Mouse (Mus musculus) CH12.LX (cell line): ENCODE results near the gene Cfap99. TPM values are rescaled to one million over a fixed set of nuclear protein-coding genes. Genes with fewer than 3 reads are reported as not detected.

Source experiments
- DNase-seq: peaks from one replicate; pipeline ENCODE4 v3.0.0-alpha.2; 2013; ENCODE audit errors: extremely low read depth
- H3K27ac ChIP-seq: 2 replicates; pipeline ENCODE4 v1.5.1; 2012; ENCODE audit warnings: low read depth, mild to moderate bottlenecking, control low read depth, moderate library complexity; ENCODE audit not compliant: insufficient read depth
- H3K27me3 ChIP-seq: replicated peaks from 2 replicates; pipeline ENCODE3; 2012; ENCODE audit warnings: inconsistent platforms
- H3K36me3 ChIP-seq, 2 experiments: replicated peaks in 1 of 2; 2 replicates each; pipeline versions ENCODE3 to v1.6.1; 2012; ENCODE audit warnings: inconsistent platforms in 1 of 2, low read length in 1 of 2, mild to moderate bottlenecking in 1 of 2, mixed read lengths in 1 of 2, moderate library complexity in 1 of 2; ENCODE audit not compliant: control insufficient read depth in 1 of 2, insufficient read depth in 1 of 2
- H3K4me1 ChIP-seq, 2 experiments: 2 replicates each; pipeline ENCODE4 v1.6.1; 2012; ENCODE audit warnings: inconsistent platforms in 1 of 2, moderate library complexity in 1 of 2; ENCODE audit not compliant: insufficient read depth in 2 of 2, control insufficient read depth in 1 of 2
- H3K4me2 ChIP-seq: 2 replicates; pipeline ENCODE4 v1.6.1; 2012; ENCODE audit warnings: low read depth, mild to moderate bottlenecking, control low read depth; ENCODE audit not compliant: poor library complexity, insufficient read depth, severe bottlenecking
- H3K4me3 ChIP-seq, 3 experiments: fragments of 150-350 bp in 1 of 3; sonication (generic) in 1 of 3; replicated peaks in 1 of 3; 2 replicates each; pipeline versions ENCODE3 to v1.5.1; 2011 to 2012; ENCODE audit warnings: low read depth in 2 of 3, low read length in 2 of 3, mild to moderate bottlenecking in 2 of 3, moderate library complexity in 2 of 3, control low read depth in 1 of 3, improper control_type of control experiment in 1 of 3, inconsistent platforms in 1 of 3, mixed read lengths in 1 of 3; ENCODE audit not compliant: poor library complexity in 1 of 3
- H3K79me2 ChIP-seq: replicated peaks from 2 replicates; pipeline ENCODE4 v1.6.1; 2012; ENCODE audit warnings: mild to moderate bottlenecking, moderate library complexity; ENCODE audit not compliant: control insufficient read depth, poor library complexity, insufficient read depth, severe bottlenecking; ENCODE audit errors: extremely low read depth
- H3K9ac ChIP-seq: 2 replicates; pipeline ENCODE4 v1.6.1; 2012; ENCODE audit warnings: low read depth, mild to moderate bottlenecking, control low read depth, moderate library complexity; ENCODE audit not compliant: insufficient read depth
- H3K9me3 ChIP-seq: replicated peaks from 2 replicates; pipeline ENCODE3; 2012; ENCODE audit warnings: low read length, inconsistent platforms, mixed read lengths
- CTCF ChIP-seq, 2 experiments: IDR thresholded peaks in 1 of 2; conservative IDR thresholded peaks in 1 of 2; 2 replicates each; pipeline ENCODE4 v1.5.1; 2011 to 2012; ENCODE audit warnings: low read depth in 2 of 2, low read length in 2 of 2, improper control_type of control experiment in 1 of 2, inconsistent platforms in 1 of 2, mild to moderate bottlenecking in 1 of 2, moderate library complexity in 1 of 2
- E2F4 ChIP-seq: IDR thresholded peaks from 2 replicates; pipeline ENCODE4 v1.6.1; 2011; ENCODE audit warnings: low read depth, low read length, improper control_type of control experiment; ENCODE audit not compliant: insufficient replicate concordance
- ELF1 ChIP-seq: IDR thresholded peaks from 2 replicates; pipeline ENCODE4 v1.6.1; 2014; ENCODE audit warnings: low read depth, mild to moderate bottlenecking, inconsistent platforms, low read length, improper control_type of control experiment
- EP300 ChIP-seq: IDR thresholded peaks from 2 replicates; pipeline ENCODE4 v1.6.1; 2011; ENCODE audit warnings: low read length, improper control_type of control experiment
- ETS1 ChIP-seq: conservative IDR thresholded peaks from 2 replicates; pipeline ENCODE4 v1.6.1; 2012; ENCODE audit warnings: low read depth, mild to moderate bottlenecking, inconsistent platforms, low read length, improper control_type of control experiment, moderate library complexity
- GABPA ChIP-seq: IDR thresholded peaks from 2 replicates; pipeline ENCODE4 v1.6.1; 2012; ENCODE audit warnings: low read depth, low read length, improper control_type of control experiment, inconsistent platforms; ENCODE audit not compliant: insufficient replicate concordance
- HCFC1 ChIP-seq: IDR thresholded peaks from 2 replicates; pipeline ENCODE4 v1.6.1; 2012; ENCODE audit warnings: low read depth, mild to moderate bottlenecking, inconsistent platforms, low read length, improper control_type of control experiment
- MAFK ChIP-seq: IDR thresholded peaks from 2 replicates; pipeline ENCODE4 v1.6.1; 2011; ENCODE audit warnings: low read length, improper control_type of control experiment; ENCODE audit not compliant: insufficient replicate concordance
- MAX ChIP-seq: IDR thresholded peaks from 2 replicates; pipeline ENCODE4 v1.6.1; 2011; ENCODE audit warnings: low read length, improper control_type of control experiment
- MAZ ChIP-seq: IDR thresholded peaks from 2 replicates; pipeline ENCODE4 v1.6.1; 2012; ENCODE audit warnings: low read depth, mild to moderate bottlenecking, inconsistent platforms, low read length, improper control_type of control experiment, moderate library complexity
- MEF2A ChIP-seq: IDR thresholded peaks from 2 replicates; pipeline ENCODE4 v1.6.1; 2014; ENCODE audit warnings: low read depth, mild to moderate bottlenecking, inconsistent platforms, low read length, improper control_type of control experiment, borderline replicate concordance
- MYC ChIP-seq: IDR thresholded peaks from 2 replicates; pipeline ENCODE4 v1.6.1; 2011; ENCODE audit warnings: low read depth, mild to moderate bottlenecking, improper control_type of control experiment, low read length
- NELFE ChIP-seq: IDR thresholded peaks from 2 replicates; pipeline ENCODE4 v1.6.1; 2011; ENCODE audit warnings: low read depth, low read length, improper control_type of control experiment
- NRF1 ChIP-seq: IDR thresholded peaks from 2 replicates; pipeline ENCODE4 v1.6.1; 2014; ENCODE audit warnings: low read depth, mild to moderate bottlenecking, inconsistent platforms, low read length, improper control_type of control experiment, moderate library complexity
- PAX5 ChIP-seq: IDR thresholded peaks from 2 replicates; pipeline ENCODE4 v1.6.1; 2012; ENCODE audit warnings: low read length, inconsistent platforms, mixed read lengths
- RAD21 ChIP-seq: IDR thresholded peaks from 2 replicates; pipeline ENCODE4 v1.6.1; 2011; ENCODE audit warnings: low read depth, mild to moderate bottlenecking, low read length, improper control_type of control experiment, moderate library complexity
- SMC3 ChIP-seq: IDR thresholded peaks from 2 replicates; pipeline ENCODE4 v1.6.1; 2011; ENCODE audit warnings: low read depth, low read length, improper control_type of control experiment
- UBTF ChIP-seq: IDR thresholded peaks from 2 replicates; pipeline ENCODE4 v1.6.1; 2012; ENCODE audit warnings: low read depth, mild to moderate bottlenecking, inconsistent platforms, low read length, improper control_type of control experiment, moderate library complexity
- dilution Hi-C: fragments of 300-500 bp; cut with MboI; formaldehyde crosslinking; loops from 2 replicates; pipeline ENCODE4 v1.14.3; 2020; ENCODE audit warnings: low sequenced_read_pairs; ENCODE audit not compliant: extremely low pct_unique_long_range_greater_than_20kb, extremely low pct_ligation_motif_present
- in situ Hi-C: fragments of 300-500 bp; cut with MboI; formaldehyde crosslinking; loops from 3 replicates; pipeline ENCODE4 v1.14.3; 2019; ENCODE audit warnings: low sequenced_read_pairs, low pct_ligation_motif_present, low pct_unique_long_range_greater_than_20kb, mixed read lengths
- polyA plus RNA-seq: library from polyadenylated mRNA; unstranded; fragments of >175 nt; gene quantifications from 2 replicates; pipeline ENCODE4 v1.2.1, GENCODE M21; 2012; ENCODE audit warnings: low read depth; ENCODE audit not compliant: insufficient read length
- total RNA-seq, 2 experiments: library from RNA; depleted of rRNA; stranded (reverse); fragments of 300-350 nt in 1 of 2; fragments of >200 nt in 1 of 2; gene quantifications; 2 replicates each; pipeline ENCODE4 v1.2.3; 2012 to 2014

The Cfap99 gene
- total and polyA plus RNA-seq, 3 experiments = not detected

DNA sequence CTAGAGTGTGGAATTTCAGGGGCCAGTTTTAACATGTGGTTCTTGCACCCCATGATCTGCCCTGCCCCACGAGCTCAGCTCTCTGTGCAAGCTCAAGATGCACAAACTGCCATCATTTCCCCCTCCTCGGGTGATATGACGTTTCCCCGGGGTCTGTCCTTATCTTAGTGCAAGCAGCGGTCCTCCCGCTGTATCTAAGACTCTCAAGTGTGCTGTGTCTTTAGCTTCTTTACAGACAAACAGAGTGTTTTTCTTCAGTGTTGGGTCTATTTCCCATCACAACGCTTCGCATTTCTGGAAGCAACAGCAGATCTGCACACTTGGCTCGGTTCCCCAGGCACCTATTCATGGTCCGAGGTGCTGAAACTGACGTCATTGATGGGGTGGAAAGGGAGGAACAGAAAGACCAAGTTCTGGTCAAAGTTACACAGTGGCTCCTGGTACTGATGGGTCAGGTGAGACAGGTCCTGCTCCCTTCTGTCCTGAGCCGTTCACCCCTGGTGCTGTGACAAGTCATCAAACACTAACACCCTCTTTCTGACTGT lies 18.4 kb upstream of the Cfap99 start:
- no peak overlapping the region for H3K4me3 ChIP-seq
- no peak overlapping the region for H3K27ac ChIP-seq
- H3K4me2 ChIP-seq = no peak overlapping the region
- in situ Hi-C loops = no loop called here
- H3K9me3 ChIP-seq = no peaks in the 10 kb centered on the region
- no peaks in the 10 kb centered on the region for H3K27me3 ChIP-seq
- peaks cover 17 to 32% of the 10 kb centered on the region in 2 experiments for H3K4me1 ChIP-seq
- dilution Hi-C loops = no loop called here
- H3K36me3 ChIP-seq = no peaks in the 10 kb centered on the region
- no peak overlapping the region for H3K9ac ChIP-seq
- TF ChIP-seq PAX5 = no peak
- no peak for TF ChIP-seq MAX
- TF ChIP-seq EP300 = no peak
- no peak for TF ChIP-seq HCFC1
- no peak for TF ChIP-seq E2F4
- no peak for TF ChIP-seq MAZ
- no peak for TF ChIP-seq UBTF
- TF ChIP-seq SMC3 = no peak
- TF ChIP-seq NRF1 = no peak
- no peak for TF ChIP-seq MAFK
- TF ChIP-seq, all 38 proteins: peak for 0
- no peaks in the 10 kb centered on the region for H3K79me2 ChIP-seq
- DNase-seq = no peak

- DNase-seq = peak; percentile 45
- Histone ChIP-seq H3K4me3 (no peak overlapping the region), H3K9me3 (no peaks in the 10 kb centered on the region), H3K27me3 (no peaks in the 10 kb centered on the region), H3K4me1 (peaks cover 15 to 26% of the 10 kb centered on the region in 2 experiments), H3K9ac (no peak overlapping the region), H3K27ac (no peak overlapping the region), H3K36me3 (no peaks in the 10 kb centered on the region), H3K79me2 (no peaks in the 10 kb centered on the region), H3K4me2 (no peak overlapping the region)
- TF ChIP-seq RAD21 = peak; percentile 60
- peak; percentile 65; the same call in 1 of the 2 replicates for TF ChIP-seq MYC
- no peak for TF ChIP-seq PAX5
- TF ChIP-seq MAX = 0 out of 2 replicates have a peak, but pooled peaks have one; percentile 28
- peak; percentile 40 for TF ChIP-seq SMC3
- TF ChIP-seq MAZ = no peak
- peak; percentile 40 to 66; a peak in 3 of 4 replicates for TF ChIP-seq CTCF (conservative IDR thresholded peaks at IDR 0.05 in 1 of 2, IDR thresholded peaks at IDR 0.05 in 1 of 2; ENCODE audit: low read depth in 2 of 2, low read length in 2 of 2)
- in situ Hi-C loops = no loop called here
- dilution Hi-C loops = no loop called here
These were observed 16.7 kb upstream of the Cfap99 start for GRCm38 (mm10) chr5:34271743-34272142.

- H3K9ac ChIP-seq = no peak overlapping the region
These were observed 15.1 kb upstream of the Cfap99 start for GRCm38 (mm10) chr5:34273251-34273681.

More at GRCm38 (mm10) chr5:34273251-34273681, 15.1 kb upstream of the Cfap99 start:
- TF ChIP-seq ELF1 (no peak), HCFC1 (no peak), EP300 (no peak), ETS1 (no peak), NELFE (no peak), GABPA (no peak), NRF1 (no peak), MEF2A (peak; percentile 16; the same call in 1 of the 2 replicates)
- H3K4me1 ChIP-seq = peaks cover 15 to 36% of the 10 kb centered on the region in 2 experiments
- no peak overlapping the region for H3K4me3 ChIP-seq
- H3K4me2 ChIP-seq = 0 out of 2 replicates have a peak overlapping the region, but pooled peaks have one; percentile 23
- in situ Hi-C loops = no loop called here
- H3K36me3 ChIP-seq = no peaks in the 10 kb centered on the region
- no peaks in the 10 kb centered on the region for H3K9me3 ChIP-seq
- no peak for DNase-seq
- dilution Hi-C loops = no loop called here
- no peaks in the 10 kb centered on the region for H3K27me3 ChIP-seq
- no peak overlapping the region for H3K27ac ChIP-seq
- H3K79me2 ChIP-seq = no peaks in the 10 kb centered on the region
